Mouse (Mus musculus): ENCODE results near the gene Wscd2. TPM values are rescaled to one million over a fixed set of nuclear protein-coding genes. Genes with fewer than 3 reads are reported as not detected.

Gene Wscd2
- total and polyA plus RNA-seq, 2 experiments from 2014 or later: 0.27 to 4.5 TPM

GRCm38 (mm10) chr5:113635861-113636565, 145.9 kb downstream of the Wscd2 start:
- Histone ChIP-seq H3K4me2 (ENCODE audit: low read depth, low read length) (no peak overlapping the region), H3K4me1 (ENCODE audit: control insufficient read depth, insufficient read depth) (peaks cover 20% of the 10 kb centered on the region; the same call in 1 of the 2 replicates), H3K9ac (replicated peaks; ENCODE audit: low read depth, low read length) (no peak overlapping the region), H3K36me3 (replicated peaks; ENCODE audit: control insufficient read depth, insufficient read depth, low read length) (no peaks in the 10 kb centered on the region), H3K27ac (ENCODE audit: low read depth) (no peak overlapping the region), H3K9me3 (replicated peaks; ENCODE audit: control insufficient read depth, low read length) (no peaks in the 10 kb centered on the region), H3K4me3 (ENCODE audit: low read depth, low read length) (no peak overlapping the region), H3K27me3 (ENCODE audit: control insufficient read depth, insufficient read depth, low read length) (0 out of 2 replicates have a peak, but pooled peaks cover 5% of the 10 kb centered on the region)
- peak; percentile 43 for DNase-seq (ENCODE audit: low spot score)
- ATAC-seq (ENCODE audit: insufficient read depth, low read depth): peak; percentile 21; the same call in 1 of the 2 replicates
- 56% methylated on average over 15 of the region's 15 CpGs for WGBS
- TF ChIP-seq EP300 (IDR thresholded peaks at IDR 0.05; ENCODE audit: low read depth) (no peak), CTCF (IDR thresholded peaks at IDR 0.05; ENCODE audit: low read depth) (no peak)

GRCm38 (mm10) chr5:113637631-113638030, 147.5 kb downstream of the Wscd2 start:
- H3K36me3 ChIP-seq (replicated peaks; ENCODE audit: control insufficient read depth, insufficient read depth, low read length): no peaks in the 10 kb centered on the region
- 84% methylated on average over 3 of the region's 4 CpGs for WGBS
- ATAC-seq (ENCODE audit: insufficient read depth, low read depth) (no peak), DNase-seq (ENCODE audit: low spot score) (no peak)
- H3K27me3 ChIP-seq (ENCODE audit: control insufficient read depth, insufficient read depth, low read length): peaks cover 13% of the 10 kb centered on the region; the same call in 1 of the 2 replicates
- H3K9ac ChIP-seq (replicated peaks; ENCODE audit: low read depth, low read length): no peak overlapping the region
- no peak overlapping the region for H3K4me2 ChIP-seq (ENCODE audit: low read depth, low read length)
- TF ChIP-seq CTCF (IDR thresholded peaks at IDR 0.05; ENCODE audit: low read depth) (no peak), EP300 (IDR thresholded peaks at IDR 0.05; ENCODE audit: low read depth) (no peak)
- peaks cover 20% of the 10 kb centered on the region; the same call in 1 of the 2 replicates for H3K4me1 ChIP-seq (ENCODE audit: control insufficient read depth, insufficient read depth)
- H3K27ac ChIP-seq (ENCODE audit: low read depth): no peak overlapping the region
- no peaks in the 10 kb centered on the region for H3K9me3 ChIP-seq (replicated peaks; ENCODE audit: control insufficient read depth, low read length)
- no peak overlapping the region for H3K4me3 ChIP-seq (ENCODE audit: low read depth, low read length)

GRCm38 (mm10) chr5:113638055-113638454, 147.9 kb downstream of the Wscd2 start:
- DNase-seq (ENCODE audit: low spot score) (no peak), ATAC-seq (ENCODE audit: insufficient read depth, low read depth) (no peak)
- Histone ChIP-seq H3K9ac (replicated peaks; ENCODE audit: low read depth, low read length) (no peak overlapping the region), H3K4me1 (ENCODE audit: control insufficient read depth, insufficient read depth) (peaks cover 24% of the 10 kb centered on the region), H3K9me3 (replicated peaks; ENCODE audit: control insufficient read depth, low read length) (no peaks in the 10 kb centered on the region), H3K36me3 (replicated peaks; ENCODE audit: control insufficient read depth, insufficient read depth, low read length) (no peaks in the 10 kb centered on the region), H3K27me3 (ENCODE audit: control insufficient read depth, insufficient read depth, low read length) (peaks cover 15% of the 10 kb centered on the region; the same call in 1 of the 2 replicates), H3K4me3 (ENCODE audit: low read depth, low read length) (no peak overlapping the region), H3K4me2 (ENCODE audit: low read depth, low read length) (no peak overlapping the region), H3K27ac (ENCODE audit: low read depth) (no peak overlapping the region)
- TF ChIP-seq CTCF (IDR thresholded peaks at IDR 0.05; ENCODE audit: low read depth) (no peak), EP300 (IDR thresholded peaks at IDR 0.05; ENCODE audit: low read depth) (no peak)
- 64% methylated on average over 12 of the region's 12 CpGs for WGBS

GRCm38 (mm10) chr5:113639126-113639525, 149.0 kb downstream of the Wscd2 start:
- peaks cover 27% of the 10 kb centered on the region for H3K4me1 ChIP-seq (ENCODE audit: control insufficient read depth, insufficient read depth)
- TF ChIP-seq CTCF (IDR thresholded peaks at IDR 0.05; ENCODE audit: low read depth) (no peak), EP300 (IDR thresholded peaks at IDR 0.05; ENCODE audit: low read depth) (no peak)
- no peak overlapping the region for H3K4me2 ChIP-seq (ENCODE audit: low read depth, low read length)
- no peak overlapping the region for H3K9ac ChIP-seq (replicated peaks; ENCODE audit: low read depth, low read length)
- DNase-seq (ENCODE audit: low spot score): no peak
- no peak for ATAC-seq (ENCODE audit: insufficient read depth, low read depth)
- H3K36me3 ChIP-seq (replicated peaks; ENCODE audit: control insufficient read depth, insufficient read depth, low read length): no peaks in the 10 kb centered on the region
- no peak overlapping the region for H3K27ac ChIP-seq (ENCODE audit: low read depth)
- peaks cover 12% of the 10 kb centered on the region; the same call in 1 of the 2 replicates for H3K27me3 ChIP-seq (ENCODE audit: control insufficient read depth, insufficient read depth, low read length)
- no peaks in the 10 kb centered on the region for H3K9me3 ChIP-seq (replicated peaks; ENCODE audit: control insufficient read depth, low read length)
- WGBS: 62% methylated on average over 5 of the region's 5 CpGs
- H3K4me3 ChIP-seq (ENCODE audit: low read depth, low read length): no peak overlapping the region

Other genes starting within 250 kb of the Wscd2 start
- 0.35 and 1.1 TPM in 2 replicates for gene Sgsm1, start 179.5 kb upstream of the Wscd2 start, total RNA-seq (2014; rRNA removed; ENCODE audit: low replicate concordance)
- gene Sgsm1, start 179.5 kb upstream of the Wscd2 start, polyA plus RNA-seq (2015; fragmentation: Nextera tagmentation; extraction: Ambion mirVana): 0.11 and 0.32 TPM in 2 replicates
- gene Aym1, start 133.0 kb upstream of the Wscd2 start, total RNA-seq (2014; rRNA removed; ENCODE audit: low replicate concordance): not detected in 2 replicates
- not detected in 2 replicates for gene Aym1, start 133.0 kb upstream of the Wscd2 start, polyA plus RNA-seq (2015; fragmentation: Nextera tagmentation; extraction: Ambion mirVana)
- gene Cmklr1, start 160.1 kb downstream of the Wscd2 start, total RNA-seq (2014; rRNA removed; ENCODE audit: low replicate concordance): 4.8 and 6.9 TPM in 2 replicates
- 2.0 and 2.9 TPM in 2 replicates for gene Cmklr1, start 160.1 kb downstream of the Wscd2 start, polyA plus RNA-seq (2015; fragmentation: Nextera tagmentation; extraction: Ambion mirVana)
- gene 1700069L16Rik, start 234.4 kb downstream of the Wscd2 start, total RNA-seq (2014; rRNA removed; ENCODE audit: low replicate concordance): not detected in 2 replicates
- not detected in 2 replicates for gene 1700069L16Rik, start 234.4 kb downstream of the Wscd2 start, polyA plus RNA-seq (2015; fragmentation: Nextera tagmentation; extraction: Ambion mirVana)
- 5.5 and 7.1 TPM in 2 replicates for gene Ficd, start 245.5 kb downstream of the Wscd2 start, total RNA-seq (2014; rRNA removed; ENCODE audit: low replicate concordance)
- gene Ficd, start 245.5 kb downstream of the Wscd2 start, polyA plus RNA-seq (2015; fragmentation: Nextera tagmentation; extraction: Ambion mirVana): 4.1 and 5.3 TPM in 2 replicates